In genomic region chr15:90577402-90577801, GRCm38 (mm10) we compare ENCODE assay signal across 14 mouse cellular contexts.
"Had no signal": no experiment of that assay in that cellular context is flagged by ENCODE, and none has a peak within 500 bp of the region (broad histone marks: within the 10 kb centered on the region; RNA-seq: fewer than 3 reads in every experiment).

No protein-coding gene starts in this region.

- H3K36me3 ChIP-seq: embryonic facial prominence, embryonic 10.5 days; embryonic facial prominence, embryonic 12.5 days; embryonic facial prominence, embryonic 13.5 days; embryonic facial prominence, embryonic 15.5 days; forebrain, embryonic 10.5 days; forebrain, embryonic 12.5 days; forebrain, embryonic 15.5 days had no signal

- H3K27me3 ChIP-seq: embryonic facial prominence, embryonic 12.5 days; embryonic facial prominence, embryonic 13.5 days; embryonic facial prominence, embryonic 15.5 days; forebrain, embryonic 12.5 days; forebrain, embryonic 13.5 days; forebrain, embryonic 15.5 days had no signal

- ATAC-seq: forebrain, embryonic 13.5 days; forebrain, embryonic 14.5 days; forebrain, embryonic 15.5 days; forebrain, embryonic 16.5 days; forebrain, postnatal 0 days had no signal

- H3K4me2 ChIP-seq: embryonic facial prominence, embryonic 12.5 days; embryonic facial prominence, embryonic 13.5 days; embryonic facial prominence, embryonic 15.5 days; forebrain, embryonic 12.5 days; forebrain, embryonic 13.5 days; forebrain, embryonic 15.5 days had no signal

- H3K4me3 ChIP-seq: embryonic facial prominence, embryonic 10.5 days; embryonic facial prominence, embryonic 12.5 days; embryonic facial prominence, embryonic 13.5 days; embryonic facial prominence, embryonic 15.5 days; erythroblast, embryonic 14.5 days; forebrain, embryonic 10.5 days; forebrain, embryonic 12.5 days; forebrain, embryonic 13.5 days; forebrain, embryonic 15.5 days; gastrocnemius, adult 2 months; heart, adult 2 months had no signal
